Mouse (Mus musculus) testis, adult 2 months (tissue): Measurements from ENCODE around the gene Adora3. TPM values are rescaled to one million over a fixed set of nuclear protein-coding genes. Genes with fewer than 3 reads are reported as not detected.

Experiments used
- H3K27ac ChIP-seq: fragments of 200-500 bp; 2 replicates; pipeline ENCODE4 v1.5.1; 2012; ENCODE audit warnings: low read depth, low read length; ENCODE audit not compliant: control insufficient read depth, insufficient read depth
- H3K27me3 ChIP-seq: fragments of 200-500 bp; 2 replicates; pipeline ENCODE4 v1.6.1; 2012; ENCODE audit warnings: mild to moderate bottlenecking, low read length, moderate library complexity; ENCODE audit not compliant: control insufficient read depth, insufficient read depth
- H3K36me3 ChIP-seq: fragments of 200-500 bp; 2 replicates; pipeline ENCODE4 v1.6.1; 2012; ENCODE audit warnings: mild to moderate bottlenecking, low read length; ENCODE audit not compliant: control insufficient read depth, insufficient read depth
- H3K4me1 ChIP-seq: fragments of 200-500 bp; 2 replicates; pipeline ENCODE4 v1.6.1; 2012; ENCODE audit warnings: low read length; ENCODE audit not compliant: control insufficient read depth, insufficient read depth
- H3K4me3 ChIP-seq: fragments of 200-500 bp; 2 replicates; pipeline ENCODE4 v1.5.1; 2012; ENCODE audit warnings: low read depth, mild to moderate bottlenecking, low read length, moderate library complexity, mixed read lengths; ENCODE audit not compliant: control insufficient read depth
- CTCF ChIP-seq: fragments of 200-500 bp; IDR thresholded peaks from 2 replicates; pipeline ENCODE4 v1.5.1; 2012; ENCODE audit warnings: low read depth, mild to moderate bottlenecking, inconsistent platforms, low read length, moderate library complexity; ENCODE audit not compliant: control insufficient read depth, insufficient read depth, insufficient replicate concordance
- POLR2A ChIP-seq: fragments of 200-500 bp; IDR thresholded peaks from 2 replicates; pipeline ENCODE4 v1.6.1; 2012; ENCODE audit warnings: low read depth, mild to moderate bottlenecking, inconsistent platforms, low read length, moderate library complexity; ENCODE audit not compliant: control insufficient read depth
- polyA plus RNA-seq: library from polyadenylated mRNA; depleted of rRNA; stranded (reverse); fragments of >200 nt; gene quantifications from 2 replicates; pipeline ENCODE4 v1.2.3, GENCODE M21; 2012

Adora3 gene
- polyA plus RNA-seq, 1 experiment, result 13.6 TPM

- TF ChIP-seq CTCF (no peak), POLR2A (no peak)
- Histone ChIP-seq H3K27ac (no peak overlapping the region), H3K27me3 (no peaks in the 10 kb centered on the region), H3K4me3 (no peak overlapping the region), H3K36me3 (no peaks in the 10 kb centered on the region), H3K4me1 (no peaks in the 10 kb centered on the region)
These were observed 33.8 kb upstream of the Adora3 start for GRCm38 (mm10) chr3:105836883-105837282.

GRCm38 (mm10) chr3:105838655-105839054 lies 32.0 kb upstream of the Adora3 start:
- H3K27me3 ChIP-seq, result no peaks in the 10 kb centered on the region
- TF ChIP-seq POLR2A (no peak), CTCF (no peak)
- no peak overlapping the region for H3K27ac ChIP-seq
- no peak overlapping the region for H3K4me3 ChIP-seq
- H3K36me3 ChIP-seq, result no peaks in the 10 kb centered on the region
- H3K4me1 ChIP-seq, result no peaks in the 10 kb centered on the region

- Histone ChIP-seq H3K27me3 (no peaks in the 10 kb centered on the region), H3K36me3 (no peaks in the 10 kb centered on the region), H3K4me3 (no peak overlapping the region), H3K4me1 (no peaks in the 10 kb centered on the region), H3K27ac (no peak overlapping the region)
- TF ChIP-seq CTCF (no peak), POLR2A (no peak)
These were observed 30.8 kb upstream of the Adora3 start for GRCm38 (mm10) chr3:105839836-105840235.

- Histone ChIP-seq H3K27me3 (no peaks in the 10 kb centered on the region), H3K36me3 (no peaks in the 10 kb centered on the region), H3K4me3 (no peak overlapping the region), H3K4me1 (no peaks in the 10 kb centered on the region), H3K27ac (no peak overlapping the region)
- TF ChIP-seq CTCF (no peak), POLR2A (no peak)
These were observed 24.2 kb upstream of the Adora3 start for GRCm38 (mm10) chr3:105846294-105847069.

GRCm38 (mm10) chr3:105853781-105854180 lies 16.9 kb upstream of the Adora3 start:
- Histone ChIP-seq H3K27me3 (no peaks in the 10 kb centered on the region), H3K36me3 (no peaks in the 10 kb centered on the region; the same call in 1 of the 2 replicates), H3K4me1 (peaks cover 10% of the 10 kb centered on the region), H3K4me3 (peak overlapping the region; percentile 46), H3K27ac (no peak overlapping the region)
- TF ChIP-seq CTCF, result no peak
- no peak for TF ChIP-seq POLR2A

- Histone ChIP-seq H3K27ac (peak overlapping the region; percentile 98), H3K4me3 (peak overlapping the region; percentile 88), H3K36me3 (no peaks in the 10 kb centered on the region; the same call in 1 of the 2 replicates), H3K4me1 (peaks cover 10% of the 10 kb centered on the region), H3K27me3 (no peaks in the 10 kb centered on the region)
- TF ChIP-seq POLR2A (no peak), CTCF (no peak)
These were observed 15.9 kb upstream of the Adora3 start for GRCm38 (mm10) chr3:105854786-105855185.

GRCm38 (mm10) chr3:105857513-105857912 lies 13.1 kb upstream of the Adora3 start:
- Histone ChIP-seq H3K27ac (no peak overlapping the region), H3K4me1 (peaks cover 10% of the 10 kb centered on the region), H3K36me3 (no peaks in the 10 kb centered on the region; the same call in 1 of the 2 replicates), H3K4me3 (peak overlapping the region; percentile 62), H3K27me3 (no peaks in the 10 kb centered on the region)
- no peak for TF ChIP-seq CTCF
